Mouse (Mus musculus) bone marrow macrophage, adult 2 months (primary cell): ENCODE results near the gene Sec14l2. TPM values are rescaled to one million over a fixed set of nuclear protein-coding genes. Genes with fewer than 3 reads are reported as not detected.
"Not testable (repeated sequence)": the region's sequence is repeated elsewhere in the genome, so short reads cannot be mapped to it uniquely, and the experiment has no call there.

ENCODE experiments used
- H3K27ac ChIP-seq: 2 replicates; pipeline ENCODE4 v1.5.1; 2012; ENCODE audit warnings: low read depth, low read length; ENCODE audit not compliant: insufficient read depth
- H3K4me1 ChIP-seq: 2 replicates; pipeline ENCODE4 v1.6.1; 2012; ENCODE audit warnings: low read length; ENCODE audit not compliant: control insufficient read depth, insufficient read depth
- H3K4me3 ChIP-seq: 2 replicates; pipeline ENCODE4 v1.5.1; 2012; ENCODE audit warnings: mild to moderate bottlenecking, low read length, moderate library complexity; ENCODE audit not compliant: insufficient read depth
- CTCF ChIP-seq: IDR thresholded peaks from 2 replicates; pipeline ENCODE4 v1.5.1; 2012; ENCODE audit warnings: low read depth, mild to moderate bottlenecking, low read length, moderate library complexity
- POLR2A ChIP-seq: IDR thresholded peaks from 2 replicates; pipeline ENCODE4 v1.6.1; 2012; ENCODE audit warnings: mild to moderate bottlenecking, low read depth, low read length, borderline replicate concordance
- polyA plus RNA-seq: library from polyadenylated mRNA; stranded (reverse); fragments of >200 nt; gene quantifications from 2 replicates; pipeline ENCODE4 v1.2.4, GENCODE M21; 2012; ENCODE audit not compliant: missing spikeins, insufficient read depth, insufficient read length

Gene Sec14l2
- polyA plus RNA-seq, 1 experiment, result not detected

DNA sequence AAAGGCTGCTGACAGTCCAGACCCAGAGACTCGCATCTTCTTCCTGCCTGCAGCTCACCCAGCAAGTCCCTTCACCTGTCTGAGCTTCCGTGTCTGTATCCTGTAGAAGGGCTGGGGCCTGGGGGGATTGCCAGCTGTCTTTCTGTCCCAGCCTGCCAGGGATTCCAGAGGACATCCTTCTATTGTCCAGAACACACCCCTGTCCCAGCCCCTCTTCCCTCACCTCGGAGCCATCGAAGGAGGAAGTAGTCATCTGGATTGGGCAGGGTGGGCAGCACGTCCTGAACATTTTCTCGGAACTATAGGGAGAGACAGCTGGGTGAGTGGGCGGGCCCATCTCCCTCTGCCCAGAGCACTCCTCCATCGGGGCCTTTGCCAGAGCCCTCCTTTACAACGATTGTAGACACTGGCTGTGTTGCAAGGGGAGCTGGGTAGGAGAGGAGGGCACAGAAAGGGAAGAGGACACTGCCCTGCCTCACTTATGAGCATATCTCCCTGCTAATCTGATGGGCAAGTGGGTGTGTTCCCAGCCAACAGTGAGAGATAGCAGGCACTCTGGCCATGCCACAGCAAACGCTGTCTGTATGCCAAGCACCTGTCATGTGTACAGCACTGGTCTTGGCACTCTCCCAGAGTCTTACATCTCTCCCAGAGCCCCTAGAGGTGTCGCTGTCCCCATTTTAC lies 6.6 kb downstream of the Sec14l2 start:
- Histone ChIP-seq H3K4me1 (no peaks in the 10 kb centered on the region), H3K27ac (no peak overlapping the region), H3K4me3 (no peak overlapping the region)
- TF ChIP-seq CTCF (no peak), POLR2A (no peak)

DNA sequence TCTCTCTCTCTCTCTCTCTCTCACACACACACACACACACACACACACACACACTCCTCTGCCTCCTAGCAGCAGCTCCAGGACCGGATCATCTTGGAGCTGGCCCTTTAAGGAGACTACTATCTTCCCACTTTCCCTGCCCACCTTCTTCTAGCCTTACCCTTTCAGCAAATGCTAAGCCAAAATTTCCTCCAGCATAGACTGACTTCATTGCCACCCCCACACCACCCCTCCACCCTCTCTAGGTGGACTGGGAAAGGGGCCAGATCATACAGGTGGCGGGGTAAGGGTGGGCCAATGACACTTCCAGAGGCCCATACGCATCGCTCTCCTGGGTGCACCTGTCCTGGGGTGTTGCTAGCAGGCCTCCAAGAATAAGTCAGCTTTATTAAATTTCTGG lies 7.8 kb downstream of the Sec14l2 start:
- H3K4me1 ChIP-seq, result no peaks in the 10 kb centered on the region

GRCm38 (mm10) chr11:4114541-4114940 lies 8.7 kb downstream of the Sec14l2 start:
- not testable (repeated sequence) for H3K4me1 ChIP-seq, H3K4me3 ChIP-seq, H3K27ac ChIP-seq

More for the DNA sequence above, 7.8 kb downstream of the Sec14l2 start:
- Histone ChIP-seq H3K27ac (no peak overlapping the region), H3K4me3 (no peak overlapping the region)
- TF ChIP-seq POLR2A (no peak), CTCF (no peak)

DNA sequence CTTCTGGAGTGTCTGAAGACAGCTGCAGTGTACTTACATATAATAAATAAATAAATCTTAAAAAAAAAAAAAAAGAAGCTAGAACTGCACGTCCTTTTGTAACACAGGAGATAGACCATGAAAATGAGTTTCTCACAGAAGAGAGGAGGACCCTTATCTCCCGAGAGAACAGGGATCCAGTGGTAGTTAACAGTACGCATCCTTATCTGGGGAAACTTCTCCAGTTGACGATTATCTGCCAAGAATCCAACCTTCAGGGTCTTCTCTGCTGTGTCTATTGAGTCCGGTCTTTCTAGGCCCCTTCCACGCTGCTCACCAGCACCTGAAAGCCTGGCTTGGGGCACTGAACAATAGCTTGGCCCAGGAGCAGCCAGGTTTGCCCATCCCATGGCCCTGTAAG lies 9.2 kb downstream of the Sec14l2 start:
- H3K27ac ChIP-seq, result no peak overlapping the region
- no peak overlapping the region for H3K4me3 ChIP-seq
- TF ChIP-seq CTCF (no peak), POLR2A (no peak)
- no peaks in the 10 kb centered on the region for H3K4me1 ChIP-seq

GRCm38 (mm10) chr11:4113496-4113895 lies 9.7 kb downstream of the Sec14l2 start:
- Histone ChIP-seq H3K27ac (no peak overlapping the region), H3K4me1 (no peaks in the 10 kb centered on the region), H3K4me3 (no peak overlapping the region)
- TF ChIP-seq CTCF (no peak), POLR2A (no peak)

- TF ChIP-seq CTCF, result no peak
- TF ChIP-seq POLR2A, result no peak
- Histone ChIP-seq H3K4me1 (no peaks in the 10 kb centered on the region), H3K27ac (no peak overlapping the region), H3K4me3 (no peak overlapping the region)
These were observed 10.4 kb downstream of the Sec14l2 start for GRCm38 (mm10) chr11:4112861-4113260.

DNA sequence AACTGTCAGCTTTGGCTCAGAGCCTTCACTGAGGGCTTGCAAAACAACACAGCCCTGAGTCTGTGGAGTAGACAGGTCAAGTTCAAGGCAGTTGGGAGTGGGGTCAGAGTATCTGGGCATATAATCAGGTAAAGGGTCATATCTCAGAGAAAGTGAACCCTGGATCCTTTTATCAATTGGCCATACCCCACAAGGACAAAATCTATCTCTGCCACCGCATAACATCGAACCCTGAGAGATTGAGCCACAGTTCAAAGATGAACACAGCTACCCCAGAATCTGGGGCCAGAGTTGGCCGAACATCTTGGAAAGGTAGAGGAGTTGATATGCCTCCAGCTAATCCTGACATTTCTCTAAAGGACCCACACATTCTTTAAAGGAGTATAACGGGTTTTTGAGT lies 11.2 kb downstream of the Sec14l2 start:
- H3K27ac ChIP-seq, result no peak overlapping the region
- no peaks in the 10 kb centered on the region for H3K4me1 ChIP-seq
- no peak for TF ChIP-seq POLR2A
- TF ChIP-seq CTCF, result no peak
- H3K4me3 ChIP-seq, result no peak overlapping the region

GRCm38 (mm10) chr11:4108691-4109090 lies 14.5 kb downstream of the Sec14l2 start:
- Histone ChIP-seq H3K4me3 (no peak overlapping the region), H3K27ac (no peak overlapping the region), H3K4me1 (no peaks in the 10 kb centered on the region; the same call in 1 of the 2 replicates)
- no peak for TF ChIP-seq POLR2A
- TF ChIP-seq CTCF, result no peak

DNA sequence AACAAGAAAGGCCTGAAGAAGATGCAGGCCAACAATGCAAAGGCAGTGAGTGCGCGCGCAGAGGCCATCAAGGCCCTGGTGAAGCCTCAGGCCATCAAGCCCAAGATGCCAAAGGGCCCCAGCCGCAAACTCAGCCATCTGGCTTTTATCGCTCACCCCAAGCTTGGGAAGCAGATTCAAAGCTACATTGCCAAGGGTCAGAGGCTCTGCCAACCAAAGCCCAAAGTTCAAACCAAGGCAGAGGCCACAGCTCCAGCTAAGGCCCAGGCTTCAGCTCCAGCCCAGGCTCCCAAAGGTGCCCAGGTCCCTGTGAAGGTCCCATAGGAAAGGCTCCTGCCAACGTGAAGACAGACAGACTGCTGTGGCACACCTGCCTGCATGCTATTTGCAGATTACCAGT lies 15.3 kb downstream of the Sec14l2 start:
- H3K4me1 ChIP-seq, H3K27ac ChIP-seq, H3K4me3 ChIP-seq: not testable (repeated sequence)

GRCm38 (mm10) chr11:4105444-4105843 lies 17.8 kb downstream of the Sec14l2 start:
- Histone ChIP-seq H3K27ac (no peak overlapping the region), H3K4me3 (no peak overlapping the region), H3K4me1 (no peaks in the 10 kb centered on the region; the same call in 1 of the 2 replicates)
- TF ChIP-seq CTCF (no peak), POLR2A (no peak)

GRCm38 (mm10) chr11:4104989-4105388 lies 18.2 kb downstream of the Sec14l2 start:
- Histone ChIP-seq H3K4me1 (no peaks in the 10 kb centered on the region; the same call in 1 of the 2 replicates), H3K27ac (no peak overlapping the region), H3K4me3 (no peak overlapping the region)
- no peak for TF ChIP-seq CTCF
- TF ChIP-seq POLR2A, result no peak
